Mouse (Mus musculus) right cerebral cortex, postnatal 25 days (tissue): ENCODE measurements at regions not wholly inside any gene's neighbourhood (a gene's known extent, or its start where the extent isn't known, plus 50 kb on each side); places are given as distances from the start of the nearest gene placed in this dataset.

Experiments used
- DNase-seq: peaks from one replicate; pipeline ENCODE4 v3.0.0; 2022

DNA sequence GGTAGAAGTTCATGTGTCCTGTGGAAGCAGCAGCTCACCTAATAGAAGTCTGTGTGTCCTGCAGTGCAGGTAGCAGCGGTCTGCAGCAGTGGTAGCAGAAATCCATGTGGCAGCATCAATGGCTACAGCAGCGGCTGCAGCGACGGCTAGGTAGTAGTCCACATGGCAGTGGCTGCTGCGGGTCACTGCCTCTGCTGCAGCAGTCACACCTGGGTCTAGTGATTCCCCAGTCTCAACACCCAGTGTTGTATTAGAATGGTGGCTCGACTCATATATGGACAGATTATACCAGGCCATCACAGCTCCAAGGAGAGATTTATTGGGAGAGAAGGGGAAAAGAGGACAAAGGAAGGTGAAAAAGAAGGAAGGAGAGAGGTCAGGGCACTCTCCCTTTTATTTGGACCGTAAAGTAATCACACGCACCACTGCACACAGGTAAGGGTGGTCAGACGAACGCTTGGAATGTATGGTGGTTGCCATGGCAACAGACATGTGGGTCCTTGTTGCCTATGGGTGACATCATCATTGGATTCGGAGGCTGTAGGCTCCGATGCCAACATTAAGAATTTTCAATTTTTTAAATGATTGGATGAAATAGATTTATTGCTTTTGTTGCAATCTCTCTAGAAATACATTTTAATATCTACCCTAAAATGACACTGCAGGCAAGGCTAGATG, 71.2 kb upstream of the Ccdc85a start:
- no peak for DNase-seq

GRCm38 (mm10) chr11:28649446-28649845, 65.3 kb upstream of the Ccdc85a start:
- DNase-seq, result no peak

- no peak for DNase-seq
Observed at GRCm38 (mm10) chr11:28648916-28649315, 64.8 kb upstream of the Ccdc85a start.

GRCm38 (mm10) chr11:28639081-28639480, 55.0 kb upstream of the Ccdc85a start:
- DNase-seq, result no peak

GRCm38 (mm10) chr11:28636752-28637151, 52.6 kb upstream of the Ccdc85a start:
- no peak for DNase-seq
